Mouse (Mus musculus): ENCODE measurements around the gene Rngtt.

GRCm38 (mm10) chr4:33523774-33524173, 213.7 kb downstream of the Rngtt start:
- TF ChIP-seq POLR2A (IDR thresholded peaks at IDR 0.05; ENCODE audit: extremely low read depth, insufficient read depth, low read length) = no peak
- no peak for TF ChIP-seq CTCF (IDR thresholded peaks at IDR 0.05; ENCODE audit: extremely low read depth, insufficient read depth, low read length)

Data from cortical plate, adult 2 months (tissue).